Mouse (Mus musculus) ES-E14 (cell line): ENCODE results near the gene Gm3468.
"Not testable (repeated sequence)": the region's sequence is repeated elsewhere in the genome, so short reads cannot be mapped to it uniquely, and the experiment has no call there.

Source experiments
- CHD2 ChIP-seq: IDR thresholded peaks from 2 replicates; pipeline ENCODE4 v1.6.1; 2014; ENCODE audit warnings: mild to moderate bottlenecking, low read depth, low read length, inconsistent platforms
- HCFC1 ChIP-seq: IDR thresholded peaks from 2 replicates; pipeline ENCODE4 v1.6.1; 2012; ENCODE audit warnings: low read length, inconsistent platforms, borderline replicate concordance; ENCODE audit not compliant: insufficient read depth
- MAFK ChIP-seq: IDR thresholded peaks from 2 replicates; pipeline ENCODE4 v1.6.1; 2014; ENCODE audit warnings: mild to moderate bottlenecking, low read depth, low read length, inconsistent platforms; ENCODE audit not compliant: insufficient read depth
- ZC3H11A ChIP-seq: IDR thresholded peaks from 2 replicates; pipeline ENCODE4 v1.6.1; 2012; ENCODE audit warnings: low read depth, mild to moderate bottlenecking, inconsistent platforms, low read length, borderline replicate concordance
- ZNF384 ChIP-seq: IDR thresholded peaks from 2 replicates; pipeline ENCODE4 v1.6.1; 2012; ENCODE audit warnings: low read depth, low read length, inconsistent platforms

- TF ChIP-seq ZC3H11A, HCFC1, CHD2, ZNF384, MAFK: not testable (repeated sequence)
Measured at GRCm38 (mm10) chr14:6058167-6058566, 50.3 kb downstream of the Gm3468 start, which contains the start of gene Gm6337.
